Mouse (Mus musculus): ENCODE results near the gene Pdlim7. TPM values are rescaled to one million over a fixed set of nuclear protein-coding genes. Genes with fewer than 3 reads are reported as not detected.

Pdlim7 gene
- polyA plus RNA-seq, 1 experiment from 2014 or later = 370 TPM

DNA sequence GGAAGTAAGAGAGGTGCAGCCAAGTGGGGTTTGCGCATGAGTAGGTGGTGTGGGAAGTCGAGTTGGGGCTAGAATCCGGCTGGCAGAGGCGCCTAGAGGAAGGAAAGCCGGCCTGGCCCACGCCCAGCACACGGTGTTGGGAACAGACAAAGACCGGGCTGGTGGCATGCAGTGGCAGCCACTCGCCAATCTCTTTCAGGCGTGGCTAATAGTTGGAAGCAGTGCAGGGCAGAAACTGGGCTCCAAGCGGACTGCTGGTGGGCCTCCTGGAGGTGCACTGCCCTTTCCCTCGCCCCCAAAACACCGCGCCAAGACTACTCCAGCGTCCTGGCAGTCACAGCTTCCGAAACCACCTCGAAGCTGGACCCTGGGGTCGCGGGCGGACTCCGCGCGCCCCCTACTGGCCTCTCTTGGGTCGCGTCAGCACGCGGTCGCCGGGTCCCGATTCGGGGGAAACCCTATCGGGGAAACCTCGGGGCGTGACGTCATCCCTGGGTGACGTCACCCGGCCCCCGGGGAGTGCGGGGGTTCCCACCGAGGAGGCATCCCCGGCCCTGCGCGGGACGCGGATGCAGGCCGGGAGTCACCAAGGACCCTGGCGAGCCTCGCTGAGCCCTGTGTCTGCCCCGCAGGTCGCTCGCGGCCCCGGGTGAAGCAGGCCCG is 42.2 kb downstream of the Pdlim7 start:
- WGBS = 1% methylated on average over 50 of the region's 54 CpGs
- Histone ChIP-seq H3K4me1 (ENCODE audit: control insufficient read depth in 2 of 2, insufficient read depth in 2 of 2, low read length in 2 of 2) (peaks cover 9 to 22% of the 10 kb centered on the region in 2 experiments; a peak in 3 of 4 replicates), H3K9ac (ENCODE audit: low read length) (peak overlapping the region; percentile 78), H3K27me3 (ENCODE audit: control insufficient read depth, insufficient read depth, low read length) (peaks cover 57% of the 10 kb centered on the region), H3K4me3 (ENCODE audit: control insufficient read depth in 1 of 2, insufficient read depth in 1 of 2, low read depth in 1 of 2, low read length in 2 of 2) (peak overlapping the region; percentile 52 to 65), H3K27ac (replicated peaks in 1 of 2; ENCODE audit: control insufficient read depth in 1 of 2, insufficient read depth in 1 of 2, low read depth in 2 of 2, low read length in 2 of 2) (peak overlapping the region in 1 of 2 experiments; percentile 50; a peak in 1 of 4 replicates), H3K4me2 (ENCODE audit: low read length) (peak overlapping the region; percentile 100), H3K9me3 (ENCODE audit: control insufficient read depth, low read length) (no peaks in the 10 kb centered on the region), H3K36me3 (ENCODE audit: control insufficient read depth, insufficient read depth, low read length) (peaks cover 29% of the 10 kb centered on the region)
- ATAC-seq (ENCODE audit: insufficient number of reproducible peaks, insufficient read depth, low FRiP score, low read depth) = peak; percentile 45

DNA sequence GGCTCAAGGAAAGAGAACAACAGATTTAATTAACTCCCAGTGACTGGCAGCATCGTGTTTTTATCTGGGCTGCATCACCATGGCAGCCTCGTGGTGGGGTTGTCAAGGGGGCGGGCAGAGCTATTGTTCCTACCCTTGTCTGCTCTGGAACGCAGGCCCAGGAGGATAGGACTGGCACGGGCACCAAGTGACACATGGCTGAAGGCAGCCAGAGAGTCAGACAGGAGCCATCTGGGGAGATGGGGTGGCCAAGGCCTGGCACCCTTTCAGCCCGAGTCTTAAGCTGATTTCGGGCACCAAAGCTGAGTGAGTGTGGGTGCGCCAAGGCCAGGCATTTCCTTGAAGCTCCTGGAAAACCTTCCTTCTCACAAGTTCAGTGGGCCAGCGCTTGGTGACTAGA is 43.1 kb downstream of the Pdlim7 start:
- no peak overlapping the region for H3K4me2 ChIP-seq (ENCODE audit: low read length)
- 70% methylated on average over 9 of the region's 9 CpGs for WGBS
- no peak overlapping the region for H3K9ac ChIP-seq (ENCODE audit: low read length)
- H3K9me3 ChIP-seq (ENCODE audit: control insufficient read depth, low read length) = no peaks in the 10 kb centered on the region
- ATAC-seq (ENCODE audit: insufficient number of reproducible peaks, insufficient read depth, low FRiP score, low read depth) = no peak
- peaks cover 59% of the 10 kb centered on the region for H3K27me3 ChIP-seq (ENCODE audit: control insufficient read depth, insufficient read depth, low read length)
- H3K4me1 ChIP-seq (ENCODE audit: control insufficient read depth in 2 of 2, insufficient read depth in 2 of 2, low read length in 2 of 2) = peaks cover 9 to 22% of the 10 kb centered on the region in 2 experiments; a peak in 3 of 4 replicates
- peaks cover 20% of the 10 kb centered on the region for H3K36me3 ChIP-seq (ENCODE audit: control insufficient read depth, insufficient read depth, low read length)
- H3K4me3 ChIP-seq (ENCODE audit: control insufficient read depth in 1 of 2, insufficient read depth in 1 of 2, low read depth in 1 of 2, low read length in 2 of 2) = no peak overlapping the region
- no peak overlapping the region for H3K27ac ChIP-seq (replicated peaks in 1 of 2; ENCODE audit: control insufficient read depth in 1 of 2, insufficient read depth in 1 of 2, low read depth in 2 of 2, low read length in 2 of 2)

DNA sequence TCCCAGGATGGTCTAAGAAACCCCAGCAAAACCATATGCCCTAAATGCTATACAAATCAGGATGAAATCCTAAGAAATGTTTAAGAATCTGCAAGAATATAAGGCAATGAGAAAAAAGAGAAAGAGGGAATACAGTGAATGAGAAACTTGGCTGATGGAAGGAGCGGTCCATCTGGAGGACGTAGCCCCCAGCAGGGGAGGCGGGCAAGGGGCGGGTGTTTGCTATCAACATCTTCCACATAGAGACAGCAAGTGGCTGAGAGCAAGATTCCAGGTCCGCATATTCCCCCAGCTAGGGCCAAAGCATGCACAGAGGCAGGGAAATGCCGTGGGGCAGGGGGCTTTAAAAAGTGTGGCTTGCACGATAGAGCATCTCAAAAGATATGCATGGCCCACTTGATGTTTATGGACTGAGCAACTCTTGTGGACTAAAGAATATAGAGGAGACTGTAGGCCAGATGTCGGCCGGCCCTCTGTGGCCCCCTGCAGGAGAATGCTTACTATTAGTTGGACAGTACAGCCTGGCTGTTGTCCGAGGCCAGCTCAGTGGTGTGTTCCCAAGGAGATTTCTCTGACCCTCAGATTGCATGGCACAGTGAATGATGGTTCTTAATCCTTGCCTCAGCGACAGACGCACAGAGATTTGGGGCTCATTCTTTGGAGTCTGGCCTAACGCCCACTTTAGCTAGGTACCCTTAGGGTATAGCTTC is 44.5 kb downstream of the Pdlim7 start:
- peaks cover 49% of the 10 kb centered on the region for H3K27me3 ChIP-seq (ENCODE audit: control insufficient read depth, insufficient read depth, low read length)
- peaks cover 9 to 30% of the 10 kb centered on the region in 2 experiments; a peak in 3 of 4 replicates for H3K4me1 ChIP-seq (ENCODE audit: control insufficient read depth in 2 of 2, insufficient read depth in 2 of 2, low read length in 2 of 2)
- H3K36me3 ChIP-seq (ENCODE audit: control insufficient read depth, insufficient read depth, low read length) = peaks cover 6% of the 10 kb centered on the region
- no peak overlapping the region for H3K4me3 ChIP-seq (ENCODE audit: control insufficient read depth in 1 of 2, insufficient read depth in 1 of 2, low read depth in 1 of 2, low read length in 2 of 2)
- WGBS = 31% methylated on average over 13 of the region's 13 CpGs
- H3K4me2 ChIP-seq (ENCODE audit: low read length) = no peak overlapping the region
- H3K27ac ChIP-seq (replicated peaks in 1 of 2; ENCODE audit: control insufficient read depth in 1 of 2, insufficient read depth in 1 of 2, low read depth in 2 of 2, low read length in 2 of 2) = no peak overlapping the region
- H3K9me3 ChIP-seq (ENCODE audit: control insufficient read depth, low read length) = no peaks in the 10 kb centered on the region
- H3K9ac ChIP-seq (ENCODE audit: low read length) = no peak overlapping the region
- ATAC-seq (ENCODE audit: insufficient number of reproducible peaks, insufficient read depth, low FRiP score, low read depth) = no peak

DNA sequence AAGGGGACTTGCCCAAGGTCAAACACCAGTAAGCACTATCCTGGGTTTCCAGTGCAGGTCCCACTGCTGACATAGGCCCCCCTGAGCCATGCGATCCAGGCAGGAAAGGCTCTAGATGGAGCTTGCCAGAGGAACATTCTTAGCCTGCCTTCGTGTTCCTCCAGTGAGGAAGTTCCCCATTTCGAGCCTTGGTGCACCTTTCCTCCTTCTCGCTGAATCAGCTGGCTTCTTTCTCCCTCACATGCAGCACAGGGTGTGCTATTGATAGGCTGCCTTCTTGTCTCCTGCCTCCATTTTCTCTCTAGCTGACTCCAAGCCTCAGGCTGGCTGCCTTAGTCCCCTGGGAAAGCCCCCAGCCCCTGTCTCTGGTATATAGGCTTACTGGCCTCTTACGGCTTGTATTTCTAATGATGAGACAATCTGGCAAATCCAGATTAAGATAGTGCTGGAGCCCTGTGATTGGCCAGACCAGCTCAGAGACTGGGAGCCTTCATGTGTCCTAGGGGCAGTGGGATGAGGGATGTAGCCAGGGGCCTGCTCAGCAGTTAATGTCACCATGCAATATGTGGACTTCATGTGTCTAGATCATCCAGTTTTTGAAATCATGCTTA is 47.5 kb downstream of the Pdlim7 start:
- Histone ChIP-seq H3K4me2 (ENCODE audit: low read length) (no peak overlapping the region), H3K27me3 (ENCODE audit: control insufficient read depth, insufficient read depth, low read length) (peaks cover 40% of the 10 kb centered on the region), H3K4me1 (ENCODE audit: control insufficient read depth in 2 of 2, insufficient read depth in 2 of 2, low read length in 2 of 2) (peaks cover 3 to 17% of the 10 kb centered on the region in 2 experiments; a peak in 3 of 4 replicates), H3K36me3 (ENCODE audit: control insufficient read depth, insufficient read depth, low read length) (peaks cover 13% of the 10 kb centered on the region), H3K9ac (ENCODE audit: low read length) (no peak overlapping the region), H3K27ac (replicated peaks in 1 of 2; ENCODE audit: control insufficient read depth in 1 of 2, insufficient read depth in 1 of 2, low read depth in 2 of 2, low read length in 2 of 2) (no peak overlapping the region), H3K4me3 (ENCODE audit: control insufficient read depth in 1 of 2, insufficient read depth in 1 of 2, low read depth in 1 of 2, low read length in 2 of 2) (no peak overlapping the region), H3K9me3 (ENCODE audit: control insufficient read depth, low read length) (no peaks in the 10 kb centered on the region)
- ATAC-seq (ENCODE audit: insufficient number of reproducible peaks, insufficient read depth, low FRiP score, low read depth) = no peak
- WGBS = 63% methylated on average over 5 of the region's 5 CpGs

DNA sequence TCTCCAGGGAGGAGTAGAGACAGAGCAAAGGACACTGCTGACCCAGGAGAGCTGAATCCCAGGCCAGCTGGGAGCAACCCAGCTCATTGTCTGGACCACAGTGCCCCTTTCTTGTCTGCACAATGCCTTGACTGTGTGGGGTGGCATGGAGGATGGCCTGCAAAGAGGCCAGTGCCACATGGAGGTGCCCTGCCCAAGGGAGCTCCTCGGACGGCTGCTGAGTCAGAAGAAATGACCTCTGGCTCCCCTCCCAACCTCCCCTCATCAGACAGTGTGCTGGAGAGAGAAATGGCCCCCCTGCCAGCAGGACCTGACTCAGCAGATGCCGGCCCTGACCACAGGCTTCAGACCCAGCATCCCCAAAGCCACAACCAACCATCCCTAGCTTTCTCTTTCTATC is 48.3 kb downstream of the Pdlim7 start:
- ATAC-seq (ENCODE audit: insufficient number of reproducible peaks, insufficient read depth, low FRiP score, low read depth) = no peak
- Histone ChIP-seq H3K4me1 (ENCODE audit: control insufficient read depth in 2 of 2, insufficient read depth in 2 of 2, low read length in 2 of 2) (peaks cover 3 to 14% of the 10 kb centered on the region in 2 experiments; a peak in 3 of 4 replicates), H3K9ac (ENCODE audit: low read length) (no peak overlapping the region), H3K27ac (replicated peaks in 1 of 2; ENCODE audit: control insufficient read depth in 1 of 2, insufficient read depth in 1 of 2, low read depth in 2 of 2, low read length in 2 of 2) (no peak overlapping the region), H3K27me3 (ENCODE audit: control insufficient read depth, insufficient read depth, low read length) (peaks cover 33% of the 10 kb centered on the region), H3K9me3 (ENCODE audit: control insufficient read depth, low read length) (no peaks in the 10 kb centered on the region), H3K36me3 (ENCODE audit: control insufficient read depth, insufficient read depth, low read length) (peaks cover 20% of the 10 kb centered on the region), H3K4me2 (ENCODE audit: low read length) (no peak overlapping the region), H3K4me3 (ENCODE audit: control insufficient read depth in 1 of 2, insufficient read depth in 1 of 2, low read depth in 1 of 2, low read length in 2 of 2) (no peak overlapping the region)
- 29% methylated on average over 3 of the region's 3 CpGs for WGBS

DNA sequence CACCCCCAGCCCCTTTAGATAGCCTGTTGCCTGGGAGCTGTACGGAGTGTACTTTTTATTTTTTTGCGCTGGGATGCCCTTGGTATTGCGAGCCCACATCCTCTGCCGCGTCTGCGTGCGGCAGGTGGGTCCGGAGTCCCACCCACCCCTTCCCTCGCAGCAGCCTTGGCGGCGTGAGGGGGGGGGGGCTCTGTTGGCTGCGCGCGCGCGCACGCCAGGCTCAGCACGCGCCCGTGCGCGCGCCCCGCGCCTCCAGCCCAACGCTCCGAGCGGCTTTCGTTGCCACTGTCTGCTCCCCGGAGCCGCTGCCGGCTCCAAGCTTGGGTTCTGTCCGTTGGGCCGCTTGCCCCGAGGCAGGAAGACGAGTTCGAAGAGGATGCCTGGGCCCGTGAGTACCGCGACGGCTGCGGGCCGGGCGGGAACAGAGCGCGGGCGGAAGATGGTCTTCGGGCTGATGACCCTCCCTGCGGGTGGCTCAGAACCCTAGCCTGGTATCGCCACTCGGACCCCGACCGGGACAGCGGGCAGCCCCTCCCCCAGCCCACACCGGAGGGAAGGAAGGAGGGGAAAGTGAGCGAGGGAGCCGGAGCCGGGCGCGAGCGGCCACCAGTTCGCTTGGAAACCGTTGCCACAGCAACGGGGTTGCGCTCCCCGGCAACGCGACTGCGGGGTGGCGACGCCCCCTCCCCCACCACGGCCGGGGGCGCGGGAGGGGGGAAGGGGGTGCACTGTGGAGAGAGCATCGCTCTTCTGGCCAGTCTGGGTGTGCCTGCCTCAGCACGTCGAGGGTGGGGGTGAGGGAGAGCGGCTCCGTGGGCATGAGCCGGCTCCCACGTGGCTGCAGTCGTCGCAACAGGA is 49.2 kb downstream of the Pdlim7 start, which contains the start of gene Prr7:
Gene Prr7, plus strand, starts transcription at position 241 of the 858 bp plus-strand sequence.
- Histone ChIP-seq H3K4me2 (ENCODE audit: low read length) (peak within 1 kb of the TSS; percentile 98), H3K4me3 (ENCODE audit: control insufficient read depth in 1 of 2, insufficient read depth in 1 of 2, low read depth in 1 of 2, low read length in 2 of 2) (peak within 1 kb of the TSS; percentile 57 to 61), H3K27ac (replicated peaks in 1 of 2; ENCODE audit: control insufficient read depth in 1 of 2, insufficient read depth in 1 of 2, low read depth in 2 of 2, low read length in 2 of 2) (no peak within 1 kb of the TSS), H3K4me1 (ENCODE audit: control insufficient read depth in 2 of 2, insufficient read depth in 2 of 2, low read length in 2 of 2) (peaks cover 3 to 14% of the 10 kb centered on the region in 2 experiments; a peak in 3 of 4 replicates), H3K9ac (ENCODE audit: low read length) (peak within 1 kb of the TSS; percentile 76), H3K36me3 (ENCODE audit: control insufficient read depth, insufficient read depth, low read length) (peaks cover 29% of the 10 kb centered on the region), H3K9me3 (ENCODE audit: control insufficient read depth, low read length) (no peaks in the 10 kb centered on the region), H3K27me3 (ENCODE audit: control insufficient read depth, insufficient read depth, low read length) (peaks cover 24% of the 10 kb centered on the region)
- ATAC-seq (ENCODE audit: insufficient number of reproducible peaks, insufficient read depth, low FRiP score, low read depth) = peak; percentile 27; the same call in 1 of the 2 replicates
- under 1% methylated on average over 67 of the region's 84 CpGs for WGBS

Measured in heart, embryonic 14.5 days (tissue).